Mouse (Mus musculus): ENCODE results near the gene Sys1. TPM values are rescaled to one million over a fixed set of nuclear protein-coding genes. Genes with fewer than 3 reads are reported as not detected.

The Sys1 gene
- polyA plus RNA-seq, 1 experiment from 2014 or later: 83.1 TPM

DNA sequence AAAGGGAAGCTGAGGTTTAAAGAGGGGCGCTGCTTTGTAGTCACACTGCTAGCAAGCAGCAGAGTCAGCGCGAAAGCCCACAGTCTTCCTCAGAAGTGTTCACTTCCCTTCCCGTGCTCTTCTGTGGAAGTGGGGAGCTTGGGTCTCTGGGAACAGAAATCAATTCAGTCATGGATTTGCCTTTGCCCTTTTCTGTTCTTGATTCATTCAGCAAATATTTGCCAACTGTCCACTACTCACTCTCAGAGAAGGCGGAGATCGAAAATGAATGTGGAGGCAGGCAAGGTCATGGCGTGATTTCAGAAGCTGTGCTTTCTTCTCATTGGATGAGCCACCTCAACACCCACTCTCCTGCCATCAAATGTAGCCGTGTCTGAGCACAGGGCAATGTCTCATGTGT, 1.8 kb downstream of the Sys1 start:
- Histone ChIP-seq H3K9ac (ENCODE audit: low read depth, low read length) (no peak overlapping the region), H3K4me3 (replicated peaks; ENCODE audit: low read depth, low read length) (no peak overlapping the region), H3K36me3 (ENCODE audit: insufficient read depth, low read length) (0 out of 2 replicates have a peak, but pooled peaks cover under 1% of the 10 kb centered on the region), H3K27me3 (ENCODE audit: insufficient read depth, low read length) (no peaks in the 10 kb centered on the region), H3K4me1 (replicated peaks; ENCODE audit: insufficient read depth, low read length) (peaks cover 16% of the 10 kb centered on the region), H3K27ac (peak overlapping the region; percentile 86), H3K9me3 (replicated peaks; ENCODE audit: low read length) (no peaks in the 10 kb centered on the region), H3K4me2 (ENCODE audit: low read length) (no peak overlapping the region)
- ATAC-seq (replicated peaks; ENCODE audit: low FRiP score, low read depth) (no peak), DNase-seq (ENCODE audit: low spot score) (no peak)
- no peak for TF ChIP-seq CTCF (IDR thresholded peaks at IDR 0.05; ENCODE audit: low read depth)
- WGBS: 86% methylated on average over 8 of the region's 8 CpGs

DNA sequence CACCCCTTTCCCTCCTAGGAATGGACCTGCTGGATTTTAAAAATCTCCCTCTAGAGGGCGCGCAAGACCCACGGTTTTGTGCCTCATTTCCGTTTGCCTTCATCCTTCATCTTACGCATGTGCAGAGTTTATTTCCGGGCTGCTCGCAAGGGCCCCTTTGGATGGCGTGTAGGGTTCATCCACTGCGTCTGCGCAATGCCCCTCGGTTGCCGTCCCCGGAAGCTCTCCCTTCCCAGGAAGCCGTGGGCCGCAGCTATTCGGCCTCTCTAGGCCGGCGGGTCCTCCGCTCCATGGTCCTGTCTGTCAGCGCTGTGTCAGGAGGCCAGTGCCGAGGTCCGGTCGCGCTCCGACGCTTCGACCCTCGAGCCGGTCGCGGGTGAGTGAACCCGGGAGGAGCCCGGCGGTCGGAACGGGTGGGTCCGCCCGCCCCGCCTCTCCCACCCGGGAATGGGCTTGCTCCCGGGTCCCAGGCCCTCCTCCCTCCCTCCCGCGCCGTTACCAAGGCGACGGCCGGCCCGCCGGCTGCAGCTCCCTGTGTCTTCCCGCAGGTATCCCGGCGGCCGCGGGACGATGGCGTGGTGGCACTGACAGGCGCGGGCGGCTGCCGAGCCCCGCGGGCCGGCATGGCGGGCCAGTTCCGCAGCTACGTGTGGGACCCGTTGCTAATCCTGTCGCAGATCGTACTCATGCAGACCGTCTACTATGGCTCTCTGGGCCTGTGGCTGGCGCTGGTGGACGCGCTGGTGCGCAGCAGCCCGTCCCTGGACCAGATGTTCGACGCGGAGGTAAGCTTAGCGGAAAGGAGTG, 4.2 kb downstream of the Sys1 start, which contains the start of gene Gm20458:
Gene Gm20458 (plus strand): TSS at position 223 of the 807 bp plus-strand sequence.
- H3K4me3 ChIP-seq (replicated peaks; ENCODE audit: low read depth, low read length): peak within 1 kb of the TSS; percentile 48

GRCm38 (mm10) chr2:164465161-164465560, 8.4 kb downstream of the Sys1 start:
- H3K9ac ChIP-seq (ENCODE audit: low read depth, low read length): no peak overlapping the region
- H3K36me3 ChIP-seq (ENCODE audit: insufficient read depth, low read length): peaks cover 16% of the 10 kb centered on the region
- no peak overlapping the region for H3K4me2 ChIP-seq (ENCODE audit: low read length)
- ATAC-seq (replicated peaks; ENCODE audit: low FRiP score, low read depth) (no peak), DNase-seq (ENCODE audit: low spot score) (no peak)
- peaks cover 3% of the 10 kb centered on the region; the same call in 1 of the 2 replicates for H3K4me1 ChIP-seq (replicated peaks; ENCODE audit: insufficient read depth, low read length)
- no peak for TF ChIP-seq CTCF (IDR thresholded peaks at IDR 0.05; ENCODE audit: low read depth)
- no peaks in the 10 kb centered on the region for H3K27me3 ChIP-seq (ENCODE audit: insufficient read depth, low read length)
- no peak overlapping the region for H3K4me3 ChIP-seq (replicated peaks; ENCODE audit: low read depth, low read length)
- no peak overlapping the region for H3K27ac ChIP-seq
- H3K9me3 ChIP-seq (replicated peaks; ENCODE audit: low read length): no peaks in the 10 kb centered on the region

More for the DNA sequence above, 4.2 kb downstream of the Sys1 start, which contains the start of gene Gm20458:
- Histone ChIP-seq H3K27me3 (ENCODE audit: insufficient read depth, low read length) (no peaks in the 10 kb centered on the region), H3K27ac (peak within 1 kb of the TSS; percentile 75), H3K36me3 (ENCODE audit: insufficient read depth, low read length) (peaks cover 16% of the 10 kb centered on the region), H3K4me1 (replicated peaks; ENCODE audit: insufficient read depth, low read length) (peaks cover 13% of the 10 kb centered on the region), H3K9ac (ENCODE audit: low read depth, low read length) (peak within 1 kb of the TSS; percentile 61), H3K9me3 (replicated peaks; ENCODE audit: low read length) (no peaks in the 10 kb centered on the region), H3K4me2 (ENCODE audit: low read length) (peak within 1 kb of the TSS; percentile 68)
- TF ChIP-seq CTCF (IDR thresholded peaks at IDR 0.05; ENCODE audit: low read depth): peak; percentile 86
- DNase-seq (ENCODE audit: low spot score) (peak; percentile 100), ATAC-seq (replicated peaks; ENCODE audit: low FRiP score, low read depth) (peak; percentile 97)
- WGBS: under 1% methylated on average over 68 of the region's 79 CpGs

DNA sequence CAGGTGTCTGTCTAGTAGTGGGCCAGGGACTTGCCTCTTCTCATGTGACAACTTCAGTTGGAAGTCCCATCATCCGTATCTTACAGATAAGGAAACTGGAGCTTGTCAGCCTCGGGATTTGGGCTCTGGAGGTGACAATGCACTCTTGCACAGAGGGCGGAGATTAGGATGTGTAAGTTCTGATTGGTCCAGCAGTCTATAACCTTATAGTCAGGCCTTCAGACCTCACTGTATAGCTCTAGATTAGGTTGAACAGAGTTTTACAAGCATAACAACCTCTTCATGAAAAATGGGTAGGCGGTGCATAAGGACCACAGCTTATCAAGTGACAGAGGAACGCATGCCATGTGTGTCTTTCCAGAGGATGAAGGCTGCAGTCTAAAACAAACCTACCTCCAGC, 10.0 kb downstream of the Sys1 start:
- ATAC-seq (replicated peaks; ENCODE audit: low FRiP score, low read depth) (no peak), DNase-seq (ENCODE audit: low spot score) (no peak)
- peaks cover 16% of the 10 kb centered on the region for H3K36me3 ChIP-seq (ENCODE audit: insufficient read depth, low read length)
- peaks cover 3% of the 10 kb centered on the region; the same call in 1 of the 2 replicates for H3K4me1 ChIP-seq (replicated peaks; ENCODE audit: insufficient read depth, low read length)
- H3K4me2 ChIP-seq (ENCODE audit: low read length): no peak overlapping the region
- H3K4me3 ChIP-seq (replicated peaks; ENCODE audit: low read depth, low read length): no peak overlapping the region
- H3K9me3 ChIP-seq (replicated peaks; ENCODE audit: low read length): no peaks in the 10 kb centered on the region
- WGBS: 81% methylated on average over 5 of the region's 5 CpGs
- H3K27me3 ChIP-seq (ENCODE audit: insufficient read depth, low read length): no peaks in the 10 kb centered on the region
- no peak for TF ChIP-seq CTCF (IDR thresholded peaks at IDR 0.05; ENCODE audit: low read depth)
- no peak overlapping the region for H3K27ac ChIP-seq
- H3K9ac ChIP-seq (ENCODE audit: low read depth, low read length): no peak overlapping the region

- Histone ChIP-seq H3K27ac (no peak overlapping the region), H3K4me1 (replicated peaks; ENCODE audit: insufficient read depth, low read length) (no peaks in the 10 kb centered on the region), H3K36me3 (ENCODE audit: insufficient read depth, low read length) (peaks cover 7% of the 10 kb centered on the region; the same call in 1 of the 2 replicates), H3K4me3 (replicated peaks; ENCODE audit: low read depth, low read length) (no peak overlapping the region), H3K9ac (ENCODE audit: low read depth, low read length) (no peak overlapping the region), H3K27me3 (ENCODE audit: insufficient read depth, low read length) (no peaks in the 10 kb centered on the region), H3K9me3 (replicated peaks; ENCODE audit: low read length) (no peaks in the 10 kb centered on the region), H3K4me2 (ENCODE audit: low read length) (no peak overlapping the region)
- 0 out of 2 replicates have a peak, but pooled peaks have one; percentile 30 for ATAC-seq (replicated peaks; ENCODE audit: low FRiP score, low read depth)
- WGBS: 25% methylated on average over 10 of the region's 10 CpGs
- DNase-seq (ENCODE audit: low spot score): peak; percentile 82
- peak; percentile 82 for TF ChIP-seq CTCF (IDR thresholded peaks at IDR 0.05; ENCODE audit: low read depth)
Observed at GRCm38 (mm10) chr2:164470254-164470653, 13.5 kb downstream of the Sys1 start.

DNA sequence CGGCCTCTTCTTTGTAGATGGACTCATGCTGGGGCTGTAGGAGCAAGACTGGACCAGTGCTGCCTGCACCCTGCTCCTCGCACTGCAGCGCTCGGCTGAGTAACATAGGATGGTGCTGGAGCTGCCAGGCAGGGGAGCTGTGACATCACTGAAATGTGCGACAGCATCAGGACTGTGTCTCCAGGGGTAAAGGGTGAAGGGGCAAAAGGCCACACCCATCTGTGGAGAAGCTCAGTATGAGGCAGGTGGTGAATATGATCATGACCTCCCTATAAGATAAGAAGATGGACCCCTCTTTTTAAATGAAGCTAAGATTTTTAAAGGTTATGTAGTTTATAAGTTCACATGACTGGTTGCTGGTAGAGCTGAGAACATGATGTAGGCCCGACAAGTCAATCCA, 16.9 kb downstream of the Sys1 start, which contains the start of gene Trp53tg5:
Gene Trp53tg5 (minus strand): TSS at position 101 of the 400 bp plus-strand sequence.
- no peak for TF ChIP-seq CTCF (IDR thresholded peaks at IDR 0.05; ENCODE audit: low read depth)
- WGBS: 85% methylated on average over 6 of the region's 6 CpGs
- H3K4me1 ChIP-seq (replicated peaks; ENCODE audit: insufficient read depth, low read length): no peaks in the 10 kb centered on the region

More for the DNA sequence above, 16.9 kb downstream of the Sys1 start, which contains the start of gene Trp53tg5:
- Histone ChIP-seq H3K9me3 (replicated peaks; ENCODE audit: low read length) (no peaks in the 10 kb centered on the region), H3K27me3 (ENCODE audit: insufficient read depth, low read length) (no peaks in the 10 kb centered on the region), H3K36me3 (ENCODE audit: insufficient read depth, low read length) (peaks cover 8% of the 10 kb centered on the region; the same call in 1 of the 2 replicates), H3K4me3 (replicated peaks; ENCODE audit: low read depth, low read length) (no peak within 1 kb of the TSS), H3K4me2 (ENCODE audit: low read length) (no peak within 1 kb of the TSS), H3K9ac (ENCODE audit: low read depth, low read length) (no peak within 1 kb of the TSS), H3K27ac (no peak within 1 kb of the TSS)
- no peak for DNase-seq (ENCODE audit: low spot score)
- no peak for ATAC-seq (replicated peaks; ENCODE audit: low FRiP score, low read depth)
